Mouse (Mus musculus) kidney, adult 11 months (tissue): Measurements from ENCODE around the gene Gm21974.
"Not testable (repeated sequence)": the region's sequence is repeated elsewhere in the genome, so short reads cannot be mapped to it uniquely, and the experiment has no call there.

Experiments used
- DNase-seq: peaks from one replicate; pipeline ENCODE4 v3.0.0; 2022

The Gm21974 gene

GRCm38 (mm10) chr7:127912938-127913337 lies 17.7 kb upstream of the Gm21974 start:
- DNase-seq, result no peak

GRCm38 (mm10) chr7:127912190-127912871 lies 17.1 kb upstream of the Gm21974 start, which contains the start of gene Kat8:
Gene Kat8, plus strand, starts transcription at chr7:127912516.
- DNase-seq, result peak; percentile 90

- DNase-seq, result no peak
Observed at GRCm38 (mm10) chr7:127908656-127909055, 13.4 kb upstream of the Gm21974 start.

GRCm38 (mm10) chr7:127907939-127908338 lies 12.7 kb upstream of the Gm21974 start:
- no peak for DNase-seq

- peak; percentile 74 for DNase-seq
Observed at GRCm38 (mm10) chr7:127903971-127904796, 8.9 kb upstream of the Gm21974 start, which contains the start of gene Bckdk. Gene Bckdk, plus strand, starts transcription at chr7:127904082.

- no peak for DNase-seq
Observed at GRCm38 (mm10) chr7:127901772-127902171, 6.5 kb upstream of the Gm21974 start.

GRCm38 (mm10) chr7:127899997-127900396 lies 4.7 kb upstream of the Gm21974 start:
- no peak for DNase-seq

- DNase-seq, result no peak
Observed at GRCm38 (mm10) chr7:127898179-127898956, 3.1 kb upstream of the Gm21974 start.

- DNase-seq, result no peak
Observed at GRCm38 (mm10) chr7:127897542-127897941, 2.3 kb upstream of the Gm21974 start.

- peak; percentile 55 for DNase-seq
Observed at GRCm38 (mm10) chr7:127896384-127896783, 1.1 kb upstream of the Gm21974 start.

- DNase-seq, result not testable (repeated sequence)
Observed at GRCm38 (mm10) chr7:127895891-127896290, 637 bp upstream of the Gm21974 start.

- DNase-seq, result no peak
Observed at GRCm38 (mm10) chr7:127894480-127894879, 774 bp downstream of the Gm21974 start.

GRCm38 (mm10) chr7:127890798-127891197 lies 4.5 kb downstream of the Gm21974 start, which contains the start of gene Prss53:
Gene Prss53, minus strand, starts transcription at chr7:127890970.
- peak; percentile 83 for DNase-seq

- DNase-seq, result no peak
Observed at GRCm38 (mm10) chr7:127888821-127889220, 6.4 kb downstream of the Gm21974 start.

GRCm38 (mm10) chr7:127887781-127888180 lies 7.5 kb downstream of the Gm21974 start:
- no peak for DNase-seq

- DNase-seq, result no peak
Observed at GRCm38 (mm10) chr7:127887191-127887590, 8.1 kb downstream of the Gm21974 start.

GRCm38 (mm10) chr7:127886551-127886950 lies 8.7 kb downstream of the Gm21974 start:
- no peak for DNase-seq

GRCm38 (mm10) chr7:127885951-127886350 lies 9.3 kb downstream of the Gm21974 start:
- no peak for DNase-seq

- DNase-seq, result no peak
Observed at GRCm38 (mm10) chr7:127880431-127880830, 14.8 kb downstream of the Gm21974 start.

- no peak for DNase-seq
Observed at GRCm38 (mm10) chr7:127879301-127879700, 16.0 kb downstream of the Gm21974 start.

GRCm38 (mm10) chr7:127876467-127877348 lies 18.5 kb downstream of the Gm21974 start, which contains the start of gene Zfp668:
Gene Zfp668, minus strand, starts transcription at chr7:127876828.
- DNase-seq, result peak; percentile 89

GRCm38 (mm10) chr7:127876041-127876466 lies 19.2 kb downstream of the Gm21974 start, which contains the start of gene Zfp646:
Gene Zfp646, plus strand, starts transcription at chr7:127876221.
- DNase-seq, result peak; percentile 70
